Mouse (Mus musculus) skeletal muscle tissue, adult 2 months (tissue): ENCODE results near the gene Pld3.

Experiments
- DNase-seq: peaks from one replicate; pipeline ENCODE4 v3.0.0-alpha.2; 2012; ENCODE audit warnings: low read depth, low spot score

The Pld3 gene

GRCm38 (mm10) chr7:27552931-27553513 lies at the start of gene Pld3, which contains the start of gene 2310022A10Rik:
TSS of gene Pld3 (minus strand) at chr7:27553218.
TSS of gene 2310022A10Rik (plus strand) at chr7:27553233.
- DNase-seq: peak; percentile 97

- DNase-seq: no peak
These were observed 49.1 kb upstream of the Pld3 start for GRCm38 (mm10) chr7:27602161-27602560.

GRCm38 (mm10) chr7:27601628-27602027 lies 48.6 kb upstream of the Pld3 start:
- DNase-seq: no peak

GRCm38 (mm10) chr7:27598053-27598452 lies 45.0 kb upstream of the Pld3 start:
- no peak for DNase-seq

- peak; percentile 51 for DNase-seq
These were observed 43.8 kb upstream of the Pld3 start for GRCm38 (mm10) chr7:27596586-27597503.

GRCm38 (mm10) chr7:27592934-27593645 lies 40.1 kb upstream of the Pld3 start:
- peak; percentile 35 for DNase-seq

GRCm38 (mm10) chr7:27592217-27592929 lies 39.4 kb upstream of the Pld3 start:
- DNase-seq: peak; percentile 49

- peak; percentile 99 for DNase-seq
These were observed 38.5 kb upstream of the Pld3 start, which contains the start of gene Akt2 for GRCm38 (mm10) chr7:27591266-27592216. TSS of gene Akt2 (plus strand) at chr7:27591552.

GRCm38 (mm10) chr7:27590566-27591213 lies 37.7 kb upstream of the Pld3 start:
- no peak for DNase-seq

GRCm38 (mm10) chr7:27590088-27590487 lies 37.1 kb upstream of the Pld3 start:
- no peak for DNase-seq

- DNase-seq: no peak
These were observed 34.7 kb upstream of the Pld3 start for GRCm38 (mm10) chr7:27587741-27588140.

GRCm38 (mm10) chr7:27586861-27587260 lies 33.8 kb upstream of the Pld3 start:
- DNase-seq: no peak

- no peak for DNase-seq
These were observed 27.6 kb upstream of the Pld3 start for GRCm38 (mm10) chr7:27580380-27581174.

GRCm38 (mm10) chr7:27578465-27578864 lies 25.4 kb upstream of the Pld3 start:
- no peak for DNase-seq

- no peak for DNase-seq
These were observed 24.6 kb upstream of the Pld3 start for GRCm38 (mm10) chr7:27577589-27577988.

GRCm38 (mm10) chr7:27576914-27577313 lies 23.9 kb upstream of the Pld3 start:
- no peak for DNase-seq

- DNase-seq: no peak
These were observed 21.3 kb upstream of the Pld3 start for GRCm38 (mm10) chr7:27574124-27574880.

- DNase-seq: no peak
These were observed 19.1 kb upstream of the Pld3 start for GRCm38 (mm10) chr7:27572133-27572532.
